Mouse (Mus musculus) embryo, embryonic 9.5 days (tissue): ENCODE data around the gene Klc1.
A peak's percentile ranks its signal among the peaks of the same experiment; 100 is the strongest.

Experiments used
- DNase-seq: peaks from one replicate; pipeline ENCODE4 v3.0.0-alpha.2; 2017; ENCODE audit errors: extremely low spot score

The Klc1 gene

GRCm38 (mm10) chr12:111770651-111771050 is 12.0 kb downstream of the Klc1 start:
- DNase-seq = no peak

GRCm38 (mm10) chr12:111774156-111774555 is 15.5 kb downstream of the Klc1 start:
- no peak for DNase-seq

GRCm38 (mm10) chr12:111774845-111775244 is 16.2 kb downstream of the Klc1 start:
- DNase-seq = no peak

- DNase-seq = no peak
These were observed 19.3 kb downstream of the Klc1 start for GRCm38 (mm10) chr12:111777919-111778318.

- no peak for DNase-seq
These were observed 20.9 kb downstream of the Klc1 start for GRCm38 (mm10) chr12:111779544-111779943.

GRCm38 (mm10) chr12:111785174-111785573 is 26.5 kb downstream of the Klc1 start:
- no peak for DNase-seq

- no peak for DNase-seq
These were observed 28.4 kb downstream of the Klc1 start for GRCm38 (mm10) chr12:111787015-111787414.

- no peak for DNase-seq
These were observed 31.4 kb downstream of the Klc1 start for GRCm38 (mm10) chr12:111790090-111790489.

GRCm38 (mm10) chr12:111790631-111791030 is 32.0 kb downstream of the Klc1 start:
- no peak for DNase-seq

- DNase-seq = no peak
These were observed 32.9 kb downstream of the Klc1 start for GRCm38 (mm10) chr12:111791474-111792104.

- no peak for DNase-seq
These were observed 35.5 kb downstream of the Klc1 start for GRCm38 (mm10) chr12:111794102-111794501.

- DNase-seq = no peak
These were observed 36.0 kb downstream of the Klc1 start for GRCm38 (mm10) chr12:111794526-111795179.

GRCm38 (mm10) chr12:111795180-111795895 is 36.7 kb downstream of the Klc1 start:
- no peak for DNase-seq

GRCm38 (mm10) chr12:111797251-111797650 is 38.6 kb downstream of the Klc1 start:
- no peak for DNase-seq

- DNase-seq = no peak
These were observed 39.8 kb downstream of the Klc1 start for GRCm38 (mm10) chr12:111798493-111798892.

- DNase-seq = no peak
These were observed 42.0 kb downstream of the Klc1 start for GRCm38 (mm10) chr12:111800459-111801183.

GRCm38 (mm10) chr12:111803538-111803937 is 44.9 kb downstream of the Klc1 start:
- no peak for DNase-seq

- DNase-seq = no peak
These were observed 50.1 kb downstream of the Klc1 start for GRCm38 (mm10) chr12:111808775-111809174.

- peak; percentile 83 for DNase-seq
These were observed 51.1 kb downstream of the Klc1 start for GRCm38 (mm10) chr12:111809762-111810161.

GRCm38 (mm10) chr12:111812075-111812474 is 53.4 kb downstream of the Klc1 start:
- no peak for DNase-seq

- DNase-seq = no peak
These were observed 54.0 kb downstream of the Klc1 start for GRCm38 (mm10) chr12:111812611-111813010.

- no peak for DNase-seq
These were observed 54.6 kb downstream of the Klc1 start for GRCm38 (mm10) chr12:111813111-111813765.
